Mouse (Mus musculus) Patski (cell line): Measurements from ENCODE around the gene Cyp26b1. TPM values are rescaled to one million over a fixed set of nuclear protein-coding genes. Genes with fewer than 3 reads are reported as not detected.

Experiments used
- ATAC-seq: fragments of 100-300 bp; one replicate; pipeline ENCODE4 v1.8.0; 2021
- CTCF ChIA-PET: fragments of 350-600 bp; sonication (Branson Sonifier 250); formaldehyde crosslinking; loops from one replicate; lab custom pipeline; 2022; ENCODE audit warnings: inconsistent platforms; lab: Charles Lee
- POLR2A ChIA-PET: fragments of 350-600 bp; sonication (Branson Sonifier 250); formaldehyde crosslinking; loops from one replicate; lab custom pipeline; 2022; ENCODE audit warnings: antibody characterized with exemption, inconsistent platforms; lab: Charles Lee
- DNase-seq: peaks from one replicate; pipeline ENCODE4 v3.0.0-alpha.2; 2011; ENCODE audit warnings: low read depth, low spot score
- H3K27me3 ChIP-seq: fragments of 371-371 bp; one replicate; pipeline ENCODE4 v1.5.1; 2021
- CTCF ChIP-seq: fragments of 100-300 bp; IDR thresholded peaks from one replicate; pipeline ENCODE4 v1.5.1; 2021
- in situ Hi-C: fragments of 300-500 bp; cut with MboI; formaldehyde crosslinking; loops from 3 replicates; pipeline ENCODE4 v1.11.1; 2018; ENCODE audit warnings: low pct_unique_long_range_greater_than_20kb, mixed read lengths
- polyA plus RNA-seq: library from polyadenylated mRNA; unstranded; gene quantifications from one replicate; pipeline ENCODE4 v1.2.3, GENCODE M21; 2021

The Cyp26b1 gene
- polyA plus RNA-seq, 1 experiment from 2014 or later: 2.5 TPM

DNA sequence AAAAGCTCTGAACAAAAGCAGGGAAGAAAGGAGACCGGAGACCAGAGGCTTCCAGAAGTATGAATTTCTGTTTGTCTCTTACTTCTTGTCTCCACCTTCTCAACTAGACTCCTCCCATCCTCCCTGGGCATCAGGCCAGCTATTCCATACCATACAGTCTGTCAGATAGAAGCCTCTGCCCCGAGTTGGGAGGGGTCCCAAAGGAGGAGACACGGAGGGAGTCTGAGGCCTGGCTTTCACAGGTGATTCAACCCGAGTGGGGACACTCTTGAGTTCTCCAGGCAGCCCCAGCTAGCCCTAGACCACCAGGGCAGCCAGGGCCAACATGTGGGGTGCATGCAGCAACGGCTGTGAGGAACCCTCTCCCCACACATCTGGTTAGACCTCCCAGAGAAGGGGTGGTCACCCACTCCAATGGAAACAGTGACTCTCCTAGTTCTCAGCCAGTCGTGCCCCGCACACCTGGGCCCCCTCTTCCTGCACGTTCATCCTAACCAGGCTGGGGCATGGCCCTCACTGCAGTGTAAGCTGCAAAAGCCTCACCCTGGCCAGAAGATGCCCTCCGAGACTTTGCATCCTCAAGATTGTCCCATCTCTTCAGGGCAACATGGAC is 11.8 kb downstream of the Cyp26b1 start:
- no peak for TF ChIP-seq CTCF
- in situ Hi-C loops: no loop called here
- ChIA-PET POLR2A (no interaction called here), CTCF (no interaction called here)
- DNase-seq (no peak), ATAC-seq (no peak)
- H3K27me3 ChIP-seq: no peaks in the 10 kb centered on the region

DNA sequence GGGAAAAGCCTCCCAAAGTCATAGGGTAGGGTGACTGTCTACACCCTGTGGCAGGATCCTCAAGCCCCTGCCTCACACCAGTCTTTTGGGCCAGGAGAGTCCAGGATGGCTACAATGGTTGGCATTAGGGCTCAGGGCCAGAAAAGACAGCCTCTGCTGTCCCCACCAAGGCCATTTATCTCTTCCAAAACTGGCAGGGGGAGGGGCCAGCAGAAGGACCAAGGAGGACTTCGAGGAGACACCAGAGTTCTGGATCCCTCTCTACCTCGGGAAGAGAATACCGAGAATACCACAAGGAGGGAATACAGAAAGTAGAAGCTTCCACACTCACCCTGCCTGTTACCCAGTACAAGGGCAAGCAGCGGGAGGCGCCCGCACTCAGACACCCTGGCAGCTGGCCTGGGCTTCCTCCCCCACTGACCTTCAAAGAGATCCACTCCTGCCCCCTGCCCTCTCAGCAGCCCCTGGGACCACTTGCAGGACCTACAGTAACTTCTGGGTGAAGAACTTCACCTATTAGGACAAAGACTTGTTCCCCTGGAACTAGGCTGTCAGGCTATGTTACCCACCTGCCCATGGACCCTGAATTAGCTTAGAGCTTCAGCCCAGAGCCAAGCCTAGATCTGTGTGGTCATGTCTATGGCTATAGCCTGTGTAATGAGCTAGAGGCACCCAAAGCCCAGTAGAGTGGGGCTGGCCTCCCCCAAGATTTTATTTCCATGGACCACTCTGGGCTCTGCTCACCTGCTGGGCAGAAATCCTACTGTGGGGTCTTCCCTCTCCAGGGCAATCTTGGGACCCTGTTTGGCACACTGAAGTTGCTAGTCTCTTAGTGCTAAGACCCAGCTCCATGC is 12.5 kb downstream of the Cyp26b1 start:
- ATAC-seq (no peak), DNase-seq (no peak)
- POLR2A ChIA-PET: no interaction called here
- in situ Hi-C loops: no loop called here
- TF ChIP-seq CTCF: no peak
- no peaks in the 10 kb centered on the region for H3K27me3 ChIP-seq
- CTCF ChIA-PET: interaction anchor here (1.6 kb wide), 1 partner anchor 9 kb away, joined by 5 read pairs; no protein-coding TSS in a partner anchor

GRCm38 (mm10) chr6:84579508-84579907 is 14.2 kb downstream of the Cyp26b1 start:
- H3K27me3 ChIP-seq: no peaks in the 10 kb centered on the region
- in situ Hi-C loops: no loop called here
- CTCF ChIA-PET: interaction anchor here (0.7 to 1.6 kb wide), 3 partner anchors 8 to 18 kb away, joined by 3 to 5 read pairs (median 3); no protein-coding TSS in a partner anchor

GRCm38 (mm10) chr6:84578928-84579327 is 14.8 kb downstream of the Cyp26b1 start:
- no peak for DNase-seq
- no peaks in the 10 kb centered on the region for H3K27me3 ChIP-seq
- ChIA-PET POLR2A (no interaction called here), CTCF (interaction anchor here (0.7 to 1.6 kb wide), 4 partner anchors 8 to 18 kb away, joined by 3 to 5 read pairs (median 4); no protein-coding TSS in a partner anchor)
- no peak for TF ChIP-seq CTCF
- no peak for ATAC-seq
- in situ Hi-C loops: no loop called here

More at GRCm38 (mm10) chr6:84579508-84579907, 14.2 kb downstream of the Cyp26b1 start:
- ATAC-seq (no peak), DNase-seq (no peak)
- TF ChIP-seq CTCF: no peak
- POLR2A ChIA-PET: no interaction called here

DNA sequence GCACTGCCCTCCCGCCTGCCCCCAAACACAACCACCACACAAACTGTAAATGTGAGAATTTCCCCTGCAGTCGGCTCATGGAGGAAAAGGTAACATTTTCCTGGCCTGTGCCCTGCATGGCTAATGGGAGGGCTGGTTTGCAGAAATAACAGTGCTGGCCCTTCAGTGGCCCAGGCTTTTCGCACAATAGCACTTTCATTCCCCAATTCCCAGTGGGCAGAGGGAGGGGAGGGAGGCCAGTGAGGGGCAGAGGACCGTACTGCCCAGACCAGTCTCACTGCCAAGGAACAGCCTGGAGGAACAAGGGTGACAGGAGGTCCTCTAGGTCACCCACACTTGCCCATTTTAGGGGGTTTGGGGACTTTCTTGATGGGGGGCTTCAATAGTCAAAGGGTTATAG is 15.8 kb downstream of the Cyp26b1 start:
- DNase-seq (no peak), ATAC-seq (no peak)
- ChIA-PET CTCF (interaction anchor here (0.9 to 1.6 kb wide), 3 partner anchors 8 to 17 kb away, joined by 3 to 5 read pairs (median 4); no protein-coding TSS in a partner anchor), POLR2A (no interaction called here)
- H3K27me3 ChIP-seq: no peaks in the 10 kb centered on the region
- TF ChIP-seq CTCF: no peak
- in situ Hi-C loops: no loop called here

DNA sequence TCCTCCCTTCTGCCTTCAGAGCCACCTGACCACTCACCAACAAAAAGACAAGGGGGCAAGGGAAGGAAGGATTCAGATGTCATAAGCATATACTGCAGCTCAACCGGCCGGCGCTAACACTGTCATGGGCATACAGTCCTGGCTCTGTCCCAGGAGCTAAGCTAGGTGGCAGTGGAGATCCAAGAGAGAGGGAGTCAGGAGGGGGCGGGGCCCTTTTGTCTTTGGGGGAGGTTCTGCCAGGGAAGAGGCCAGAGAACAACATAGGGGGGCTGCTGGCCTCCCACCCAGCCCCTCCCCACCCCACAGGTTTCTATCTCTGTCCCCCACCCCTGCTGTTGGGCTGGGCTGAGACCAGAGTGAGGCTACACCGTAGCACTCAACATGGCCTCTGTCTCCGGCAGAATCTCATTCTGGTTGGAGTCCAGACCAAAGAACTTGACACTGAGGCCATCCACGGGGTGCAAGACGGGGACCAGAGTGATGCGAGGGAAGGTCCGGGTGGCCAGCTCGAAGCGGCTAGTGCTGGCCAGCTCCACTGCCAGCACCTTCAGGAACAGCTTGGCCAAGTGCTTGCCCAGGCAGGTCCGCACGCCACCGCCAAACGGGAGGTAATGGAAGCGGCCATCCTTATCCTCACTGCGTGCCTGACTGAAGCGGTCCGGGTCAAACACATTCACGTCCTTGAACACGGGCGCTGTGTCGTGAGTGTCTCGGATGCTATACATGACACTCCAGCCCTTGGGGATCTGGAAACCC is 19.6 kb downstream of the Cyp26b1 start:
- ATAC-seq: no peak
- in situ Hi-C loops: no loop called here
- no peak for DNase-seq
- TF ChIP-seq CTCF: no peak
- ChIA-PET POLR2A (interaction anchor here (0.6 kb wide), 1 partner anchor 498 kb away, joined by 3 read pairs; no protein-coding TSS in a partner anchor), CTCF (no interaction called here)
- no peaks in the 10 kb centered on the region for H3K27me3 ChIP-seq

DNA sequence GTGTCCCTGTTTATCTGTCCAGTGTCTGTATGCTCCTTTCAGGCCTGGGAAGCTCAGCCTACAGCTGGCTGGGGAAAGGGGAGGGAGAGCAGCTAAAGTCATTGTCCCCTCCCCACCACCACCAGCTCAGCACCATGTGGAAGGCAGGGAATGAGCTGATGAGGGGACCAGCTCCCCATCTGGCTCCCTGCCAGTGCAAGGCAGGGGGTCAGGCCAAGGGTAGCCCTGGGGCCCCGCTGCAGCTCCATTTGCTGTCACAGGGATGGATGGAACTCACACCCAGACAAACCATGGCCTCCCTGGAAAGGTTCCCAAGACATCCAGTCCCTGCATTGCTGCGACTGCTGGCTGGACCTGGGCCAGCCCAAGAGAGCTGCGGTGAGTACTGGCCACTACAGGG is 23.7 kb downstream of the Cyp26b1 start:
- POLR2A ChIA-PET: no interaction called here
- no peak for ATAC-seq
- in situ Hi-C loops: no loop called here
- CTCF ChIA-PET: interaction anchor here (0.9 kb wide), 2 partner anchors 8 to 145 kb away, joined by 3 to 4 read pairs; no protein-coding TSS in a partner anchor
- no peaks in the 10 kb centered on the region for H3K27me3 ChIP-seq
- no peak for DNase-seq
- no peak for TF ChIP-seq CTCF

DNA sequence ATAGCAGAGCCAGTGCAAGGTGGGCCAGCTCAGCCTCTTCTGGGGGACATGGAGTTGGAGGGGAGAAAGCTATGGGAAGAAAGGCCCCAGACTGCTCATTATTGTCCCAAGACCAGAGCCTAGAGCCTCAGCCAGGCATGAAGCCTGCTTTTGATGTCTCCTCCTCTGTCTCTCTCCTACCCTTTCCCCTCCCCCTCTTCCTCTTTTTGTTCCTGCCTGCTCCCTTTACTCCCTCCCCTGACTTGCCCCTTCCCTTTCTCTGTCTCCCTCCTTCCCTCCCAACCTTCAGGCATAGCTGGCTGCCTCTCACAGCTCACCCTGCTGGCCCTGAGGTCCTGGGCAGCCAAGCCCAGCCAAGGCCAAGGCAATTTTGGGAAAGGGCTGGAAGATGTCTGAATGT is 24.1 kb downstream of the Cyp26b1 start:
- no peaks in the 10 kb centered on the region for H3K27me3 ChIP-seq
- ChIA-PET POLR2A (interaction anchor here (1.0 kb wide), 1 partner anchor 17 kb away, joined by 3 read pairs; no protein-coding TSS in a partner anchor), CTCF (interaction anchor here (0.9 kb wide), 2 partner anchors 9 to 145 kb away, joined by 3 to 4 read pairs; no protein-coding TSS in a partner anchor)
- no peak for ATAC-seq
- TF ChIP-seq CTCF: no peak
- DNase-seq: no peak
- in situ Hi-C loops: no loop called here

DNA sequence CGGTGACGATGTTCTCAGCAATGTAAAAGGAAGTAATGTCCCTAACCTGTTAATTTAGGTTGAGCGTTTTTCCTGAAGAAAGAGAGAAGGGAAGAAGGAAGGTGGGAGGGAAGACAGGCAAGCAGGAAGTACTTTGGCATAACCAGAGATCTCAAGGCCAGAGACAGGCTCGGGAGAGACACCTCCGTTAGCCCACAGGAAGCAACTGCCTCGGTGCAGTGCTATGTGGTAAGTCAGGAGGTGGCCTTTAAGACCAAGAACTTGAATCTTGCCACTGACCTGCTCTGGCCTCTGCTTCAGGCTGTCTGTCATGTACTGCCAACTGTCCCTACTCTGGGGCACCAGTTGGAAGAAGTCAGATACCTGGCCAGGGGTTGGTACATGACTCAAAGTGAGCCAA is 24.8 kb downstream of the Cyp26b1 start:
- TF ChIP-seq CTCF: no peak
- ATAC-seq: no peak
- CTCF ChIA-PET: no interaction called here
- POLR2A ChIA-PET: interaction anchor here (1.0 kb wide), 1 partner anchor 18 kb away, joined by 3 read pairs; no protein-coding TSS in a partner anchor
- DNase-seq: no peak
- H3K27me3 ChIP-seq: no peaks in the 10 kb centered on the region
- in situ Hi-C loops: no loop called here

DNA sequence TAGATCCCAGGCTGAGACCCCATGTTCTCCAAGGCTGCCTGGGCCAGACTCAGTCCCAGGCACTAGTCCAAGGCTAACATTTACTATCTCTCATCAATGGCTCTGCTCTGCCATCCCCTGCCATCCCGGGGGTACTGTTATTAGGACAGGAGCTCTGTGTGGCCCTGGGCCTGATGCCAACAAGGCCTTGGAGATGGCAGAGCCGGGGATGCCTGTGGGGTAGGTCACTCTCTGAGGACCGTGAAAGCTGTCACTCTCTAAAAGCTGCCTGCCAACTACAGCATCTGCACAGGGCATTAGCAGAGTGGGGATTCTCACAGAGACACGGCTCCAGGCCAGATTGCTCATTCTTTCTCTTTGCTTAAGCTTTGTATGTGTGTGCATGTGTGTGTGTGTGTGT is 26.0 kb downstream of the Cyp26b1 start:
- DNase-seq (no peak), ATAC-seq (no peak)
- POLR2A ChIA-PET: no interaction called here
- H3K27me3 ChIP-seq: no peaks in the 10 kb centered on the region
- CTCF ChIA-PET: interaction anchor here (1.1 kb wide), 1 partner anchor 23 kb away, joined by 3 read pairs; no protein-coding TSS in a partner anchor
- in situ Hi-C loops: no loop called here
- no peak for TF ChIP-seq CTCF
